Mouse (Mus musculus) cerebellum, adult 2 months (tissue): ENCODE data around the gene Mgat4d.

Experiments used
- CTCF ChIP-seq: fragments of 200-500 bp; IDR thresholded peaks from 2 replicates; pipeline ENCODE4 v1.5.1; 2011; ENCODE audit warnings: low read depth, mild to moderate bottlenecking, control low read depth, low read length, moderate library complexity, borderline replicate concordance; ENCODE audit not compliant: insufficient read depth
- POLR2A ChIP-seq: fragments of 200-500 bp; IDR thresholded peaks from 2 replicates; pipeline ENCODE4 v1.6.1; 2011; ENCODE audit warnings: low read length, control low read depth, borderline replicate concordance; ENCODE audit not compliant: insufficient read depth

DNA sequence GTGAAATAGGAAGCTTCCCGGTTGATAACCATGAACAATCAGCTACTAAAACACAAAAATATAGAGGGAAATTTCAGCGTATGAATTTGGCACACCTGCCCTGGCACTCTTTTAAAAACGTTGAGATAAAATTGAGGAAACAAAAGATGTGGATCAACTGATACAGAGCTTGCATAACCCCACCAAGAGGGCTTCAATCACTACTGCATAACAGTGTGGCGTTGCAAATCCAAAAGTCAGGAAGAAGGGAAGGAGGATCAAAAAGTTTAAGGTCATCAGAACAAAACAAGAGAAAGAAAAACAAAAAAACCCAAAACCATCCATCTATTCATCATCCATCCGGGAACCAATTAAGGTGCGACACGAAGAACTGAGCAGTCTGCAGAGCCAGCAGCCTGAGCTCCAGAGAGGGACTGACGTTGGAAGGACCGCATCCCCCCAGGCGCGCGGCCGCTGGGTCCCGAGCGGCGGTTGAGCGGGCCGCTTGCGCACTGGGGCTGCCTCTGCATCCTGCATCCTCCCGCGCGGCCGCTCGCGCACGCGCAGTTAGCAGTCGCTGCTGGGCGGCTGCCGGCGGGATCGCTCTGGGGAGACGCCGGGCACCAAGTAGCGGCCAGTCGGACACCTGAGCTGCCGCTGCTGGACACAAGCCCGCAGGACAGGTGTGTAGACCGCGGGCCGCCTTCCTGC, 41.2 kb downstream of the Mgat4d start, which contains the start of gene Clgn:
- TF ChIP-seq CTCF (no peak), POLR2A (peak; percentile 50; the same call in 1 of the 2 replicates)
